Mouse (Mus musculus) myocyte (in vitro differentiated cells): Measurements from ENCODE around the gene Psen2.

Experiments used
- CEBPB ChIP-seq: IDR thresholded peaks from 2 replicates; pipeline ENCODE4 v1.6.1; 2011; ENCODE audit warnings: mild to moderate bottlenecking, moderate library complexity; ENCODE audit not compliant: poor library complexity, insufficient read depth, severe bottlenecking
- MAX ChIP-seq: IDR thresholded peaks from one replicate; pipeline ENCODE4 v1.6.1; 2011; ENCODE audit warnings: low read depth, mild to moderate bottlenecking, control low read depth
- MYOD1 ChIP-seq, 3 experiments: IDR thresholded peaks; one replicate each; pipeline ENCODE4 v1.6.1; 2011; ENCODE audit warnings: control low read depth in 2 of 3, low read depth in 2 of 3, mild to moderate bottlenecking in 2 of 3, moderate library complexity in 1 of 3; ENCODE audit not compliant: insufficient read length in 2 of 3, control insufficient read depth in 1 of 3
- POLR2A ChIP-seq: IDR thresholded peaks from one replicate; pipeline ENCODE4 v1.6.1; 2011; ENCODE audit warnings: low read depth, mild to moderate bottlenecking, control low read depth, moderate library complexity; ENCODE audit not compliant: insufficient read length
- POLR2AphosphoS2 ChIP-seq: IDR thresholded peaks from one replicate; pipeline ENCODE4 v1.6.1; 2011; ENCODE audit warnings: low read depth, control low read depth; ENCODE audit not compliant: insufficient read length
- SRF ChIP-seq: IDR thresholded peaks from one replicate; pipeline ENCODE4 v1.6.1; 2011; ENCODE audit warnings: low read depth; ENCODE audit not compliant: control insufficient read depth, insufficient read length
- TCF12 ChIP-seq: IDR thresholded peaks from one replicate; pipeline ENCODE4 v1.6.1; 2011; ENCODE audit warnings: mild to moderate bottlenecking, control low read depth; ENCODE audit not compliant: poor library complexity, insufficient read depth, severe bottlenecking
- TCF3 ChIP-seq: IDR thresholded peaks from one replicate; pipeline ENCODE4 v1.6.1; 2011; ENCODE audit warnings: low read depth, control low read depth; ENCODE audit not compliant: insufficient read length

- TF ChIP-seq POLR2A = no peak
- TF ChIP-seq POLR2AphosphoS2 = no peak
- TF ChIP-seq SRF = no peak
- TF ChIP-seq CEBPB = no peak
- TF ChIP-seq MAX = no peak
- no peak for TF ChIP-seq TCF3
- TF ChIP-seq MYOD1 (IDR thresholded peaks at IDR 0.05; ENCODE audit: control insufficient read depth in 1 of 3, insufficient read length in 2 of 3, low read depth in 2 of 3) = no peak
- TF ChIP-seq TCF12 = no peak
Observed at GRCm38 (mm10) chr1:180257446-180257845, 5.8 kb downstream of the Psen2 start.
